Mouse (Mus musculus): ENCODE data around the gene Btn2a2.

GRCm38 (mm10) chr13:23433801-23434200, 54.9 kb downstream of the Btn2a2 start:
- no peak for TF ChIP-seq POLR2A (IDR thresholded peaks at IDR 0.05; ENCODE audit: low read depth, low read length)
- no peak for TF ChIP-seq CTCF (IDR thresholded peaks at IDR 0.05; ENCODE audit: extremely low read depth, insufficient read depth, insufficient read length, insufficient replicate concordance)

Data from spleen, adult 2 months (tissue).